Mouse (Mus musculus) kidney, embryonic 16.5 days (tissue): ENCODE results near the gene Pclo. TPM values are rescaled to one million over a fixed set of nuclear protein-coding genes. Genes with fewer than 3 reads are reported as not detected.
"Not testable (repeated sequence)": the region's sequence is repeated elsewhere in the genome, so short reads cannot be mapped to it uniquely, and the experiment has no call there.

Experiments
- ATAC-seq: fragments of 200-750 bp; cut with Nextera tagmentation; 2 replicates; pipeline ENCODE4 v1.8.0; 2017; ENCODE audit warnings: moderate TSS enrichment; ENCODE audit not compliant: low FRiP score, low TSS enrichment
- H3K27ac ChIP-seq: fragments of 300-500 bp; sonication (generic); 2 replicates; pipeline ENCODE4 v1.5.1; 2014; ENCODE audit warnings: low read length
- H3K27me3 ChIP-seq: fragments of 300-500 bp; sonication (generic); 2 replicates; pipeline ENCODE4 v1.6.1; 2014; ENCODE audit warnings: low read length, control low read depth, mixed read lengths; ENCODE audit not compliant: insufficient read depth
- H3K36me3 ChIP-seq: fragments of 300-500 bp; sonication (generic); 2 replicates; pipeline ENCODE4 v1.6.1; 2014; ENCODE audit warnings: low read length, control low read depth, mixed read lengths; ENCODE audit not compliant: insufficient read depth
- H3K4me1 ChIP-seq: fragments of 300-500 bp; sonication (generic); 2 replicates; pipeline ENCODE4 v1.6.1; 2014; ENCODE audit warnings: low read length, control low read depth, mixed read lengths; ENCODE audit not compliant: insufficient read depth
- H3K4me2 ChIP-seq: fragments of 300-500 bp; sonication (generic); replicated peaks from 2 replicates; pipeline ENCODE4 v1.6.1; 2014; ENCODE audit warnings: low read depth, low read length
- H3K4me3 ChIP-seq: fragments of 300-500 bp; sonication (generic); 2 replicates; pipeline ENCODE4 v1.5.1; 2014; ENCODE audit warnings: mild to moderate bottlenecking, low read length
- H3K9ac ChIP-seq: fragments of 300-500 bp; sonication (generic); replicated peaks from 2 replicates; pipeline ENCODE4 v1.6.1; 2014; ENCODE audit warnings: low read length
- H3K9me3 ChIP-seq: fragments of 300-500 bp; sonication (generic); 2 replicates; pipeline ENCODE4 v1.6.1; 2016; ENCODE audit warnings: low read length, control low read depth
- WGBS: fragments of 180-500 bp; shearing (Covaris S2); extraction: QIAGEN DNeasy Blood & Tissue Kit; methylation state at CpG from one replicate; pipeline ENCODE4 v1.1.7; 2014; 5-methylcytosine and 5-hydroxymethylcytosine counted together
- polyA plus RNA-seq: library from polyadenylated mRNA; unstranded; fragments of >200 nt; fragmentation: Nextera tagmentation; extraction: Ambion mirVana; gene quantifications from 2 replicates; pipeline ENCODE4 v1.2.1, GENCODE M21; 2015

Gene Pclo
- polyA plus RNA-seq, 1 experiment from 2014 or later, result 0.59 TPM

DNA sequence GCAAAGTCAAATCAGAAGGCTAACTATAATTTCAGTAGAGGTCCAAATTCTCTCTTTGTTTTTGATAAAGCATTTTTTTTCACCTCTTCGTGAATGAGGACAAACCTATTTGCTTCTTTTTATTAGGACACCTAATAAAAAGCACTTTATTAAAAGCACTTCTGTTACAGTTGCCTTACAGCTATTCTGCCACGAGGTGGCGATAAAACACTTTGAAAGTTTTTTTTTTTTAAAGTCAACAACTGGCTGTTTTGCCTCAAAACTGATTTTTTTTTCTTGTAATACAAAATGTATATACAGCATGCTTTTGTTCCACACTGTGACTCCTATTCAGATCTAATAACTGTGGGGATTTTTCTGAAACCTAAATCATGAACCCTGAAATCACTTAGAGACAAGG, 388.8 kb downstream of the Pclo start:
- not testable (repeated sequence) for H3K4me1 ChIP-seq, ATAC-seq, H3K9ac ChIP-seq, H3K9me3 ChIP-seq, H3K27ac ChIP-seq, H3K4me3 ChIP-seq, H3K4me2 ChIP-seq, H3K36me3 ChIP-seq, H3K27me3 ChIP-seq
- WGBS, result 19% methylated on average over 3 of the region's 3 CpGs
